ENCODE assay signal across 23 mouse cellular contexts in the genomic region with DNA sequence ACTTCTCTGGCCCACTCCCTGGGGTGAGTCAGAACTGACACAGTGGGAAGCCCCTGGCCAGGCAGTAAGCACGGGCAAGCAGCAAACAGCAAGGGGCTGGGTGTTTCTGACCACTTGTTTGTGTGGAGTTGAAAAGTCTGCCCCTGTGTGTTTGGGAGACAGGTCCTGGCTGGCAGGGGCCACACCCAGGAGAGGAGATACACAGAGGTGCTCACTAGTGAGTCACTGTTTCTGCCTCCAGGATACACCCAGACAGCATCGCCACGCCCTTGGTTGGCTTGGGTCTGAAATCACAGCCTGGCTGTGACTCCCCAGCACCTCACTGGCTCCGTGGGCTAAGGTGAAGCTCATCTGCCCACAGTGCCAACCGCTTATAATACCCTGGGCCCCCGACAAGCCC.
DNase-seq lines count a peak whose midpoint lies in the region; ATAC-seq lines count a peak whose summit lies in the region.
"Had no signal": no experiment of that assay in that cellular context is flagged by ENCODE, and none has a peak within 500 bp of the region (broad histone marks: within the 10 kb centered on the region; RNA-seq: fewer than 3 reads in every experiment).

No protein-coding gene starts in this region.

- H3K9ac ChIP-seq in embryonic facial prominence, embryonic 14.5 days (ENCODE audit: low read depth, low read length), result no peak overlapping the region
- H3K9ac ChIP-seq in embryonic facial prominence, embryonic 15.5 days, result no peak overlapping the region
- H3K9ac ChIP-seq: forebrain, postnatal 0 days; intestine, embryonic 15.5 days; limb, embryonic 12.5 days; liver, embryonic 12.5 days had no signal

- no peak for ATAC-seq in embryonic facial prominence, embryonic 14.5 days (ENCODE audit: low read depth)
- ATAC-seq in embryonic facial prominence, embryonic 15.5 days (ENCODE audit: insufficient number of reproducible peaks, low FRiP score, low TSS enrichment, low read depth), result 0 out of 2 replicates have a peak, but pooled peaks have one; percentile 15
- ATAC-seq: forebrain, postnatal 0 days; hindbrain, embryonic 16.5 days; intestine, embryonic 15.5 days; liver, embryonic 12.5 days had no signal

- DNase-seq in embryonic facial prominence, embryonic 14.5 days (ENCODE audit: low spot score), result peak; percentile 48
- no peak for DNase-seq in embryonic facial prominence, embryonic 10.5 days (ENCODE audit: low spot score)
- DNase-seq in urinary bladder, postnatal 14 days (ENCODE audit: low spot score), result peak; percentile 65
- DNase-seq in urinary bladder, postnatal 4 days (ENCODE audit: low spot score in 2 of 2), result no peak
- no peak for DNase-seq in adrenal gland, postnatal 25 days
- no peak for DNase-seq in right cerebral cortex, postnatal 36 days (ENCODE audit: low spot score in 2 of 2)
- no peak for DNase-seq in kidney, postnatal 36 days
- DNase-seq: adrenal gland, postnatal 14 days; cerebellum, adult 8-10 months; embryo, embryonic 11 days; forebrain, postnatal 0 days; kidney, postnatal 10 days; lung, adult 18-20 months; lung, postnatal 10 days had no signal

- no peaks in the 10 kb centered on the region for H3K4me1 ChIP-seq in embryonic facial prominence, embryonic 14.5 days (ENCODE audit: control insufficient read depth, insufficient read depth, low read length)
- H3K4me1 ChIP-seq in embryonic facial prominence, embryonic 10.5 days, result peaks cover 14% of the 10 kb centered on the region
- peaks cover 8% of the 10 kb centered on the region; the same call in 1 of the 2 replicates for H3K4me1 ChIP-seq in embryonic facial prominence, embryonic 15.5 days
- H3K4me1 ChIP-seq: liver, embryonic 12.5 days had no signal

- 77% methylated on average over 6 of the region's 6 CpGs for WGBS in embryonic facial prominence, embryonic 14.5 days
- 89% methylated on average over 6 of the region's 6 CpGs for WGBS in embryonic facial prominence, embryonic 10.5 days
- 73% methylated on average over 6 of the region's 6 CpGs for WGBS in embryonic facial prominence, embryonic 15.5 days

- no peak overlapping the region for H3K27ac ChIP-seq in embryonic facial prominence, embryonic 14.5 days (replicated peaks; ENCODE audit: low read depth, low read length)
- no peak overlapping the region for H3K27ac ChIP-seq in embryonic facial prominence, embryonic 10.5 days (replicated peaks)
- 0 out of 2 replicates have a peak overlapping the region, but pooled peaks have one; percentile 3 for H3K27ac ChIP-seq in embryonic facial prominence, embryonic 15.5 days (replicated peaks)
- H3K27ac ChIP-seq: hindbrain, embryonic 10.5 days; intestine, embryonic 15.5 days; limb, embryonic 12.5 days; liver, embryonic 12.5 days had no signal

- H3K36me3 ChIP-seq in embryonic facial prominence, embryonic 14.5 days (ENCODE audit: control insufficient read depth, insufficient read depth, low read length), result no peaks in the 10 kb centered on the region
- H3K36me3 ChIP-seq in embryonic facial prominence, embryonic 10.5 days (replicated peaks), result no peaks in the 10 kb centered on the region
- no peaks in the 10 kb centered on the region for H3K36me3 ChIP-seq in embryonic facial prominence, embryonic 15.5 days
- H3K36me3 ChIP-seq: G1E; hindbrain, embryonic 10.5 days; intestine, embryonic 15.5 days; limb, embryonic 12.5 days; liver, embryonic 12.5 days had no signal

- no peak overlapping the region for H3K4me2 ChIP-seq in embryonic facial prominence, embryonic 14.5 days (ENCODE audit: low read depth, low read length)
- H3K4me2 ChIP-seq in embryonic facial prominence, embryonic 15.5 days (replicated peaks), result no peak overlapping the region
- H3K4me2 ChIP-seq: heart, embryonic 11.5 days; intestine, embryonic 15.5 days; limb, embryonic 12.5 days; liver, embryonic 12.5 days; midbrain, embryonic 11.5 days had no signal

- no peaks in the 10 kb centered on the region for H3K9me3 ChIP-seq in embryonic facial prominence, embryonic 14.5 days (ENCODE audit: control insufficient read depth, low read length)
- H3K9me3 ChIP-seq in embryonic facial prominence, embryonic 10.5 days, result no peaks in the 10 kb centered on the region
- H3K9me3 ChIP-seq in embryonic facial prominence, embryonic 15.5 days (replicated peaks), result no peaks in the 10 kb centered on the region
- H3K9me3 ChIP-seq: hindbrain, embryonic 10.5 days; intestine, embryonic 15.5 days; limb, embryonic 12.5 days; liver, embryonic 12.5 days had no signal

- no peaks in the 10 kb centered on the region for H3K27me3 ChIP-seq in embryonic facial prominence, embryonic 14.5 days (replicated peaks; ENCODE audit: control insufficient read depth, insufficient read depth, low read length)
- no peaks in the 10 kb centered on the region for H3K27me3 ChIP-seq in embryonic facial prominence, embryonic 10.5 days (replicated peaks; ENCODE audit: low read depth, poor library complexity, severe bottlenecking)
- H3K27me3 ChIP-seq in embryonic facial prominence, embryonic 15.5 days, result no peaks in the 10 kb centered on the region
- H3K27me3 ChIP-seq: intestine, embryonic 15.5 days; liver, embryonic 12.5 days had no signal

- H3K4me3 ChIP-seq in embryonic facial prominence, embryonic 14.5 days (ENCODE audit: low read depth, low read length), result no peak overlapping the region
- H3K4me3 ChIP-seq in embryonic facial prominence, embryonic 10.5 days, result no peak overlapping the region
- no peak overlapping the region for H3K4me3 ChIP-seq in embryonic facial prominence, embryonic 15.5 days (replicated peaks)
- H3K4me3 ChIP-seq: hindbrain, embryonic 10.5 days; intestine, embryonic 15.5 days; limb, embryonic 12.5 days; liver, embryonic 12.5 days had no signal

Comparison
In these comparisons a context has a peak if more than half of its experiments do, and no peak if none do; other contexts are left out.
1. DNase-seq: peak in embryonic facial prominence, embryonic 14.5 days (single experiment) and urinary bladder, postnatal 14 days (single experiment); none in embryonic facial prominence, embryonic 10.5 days (single experiment), urinary bladder, postnatal 4 days (0 of 2), adrenal gland, postnatal 25 days (single experiment), right cerebral cortex, postnatal 36 days (0 of 2) and kidney, postnatal 36 days (0 of 2).